Mouse (Mus musculus) midbrain, embryonic 14.5 days (tissue): ENCODE data around the gene Fry. TPM values are rescaled to one million over a fixed set of nuclear protein-coding genes. Genes with fewer than 3 reads are reported as not detected.

ENCODE experiments used
- ATAC-seq: fragments of 200-750 bp; cut with Nextera tagmentation; 2 replicates; pipeline ENCODE4 v1.8.0; 2017; ENCODE audit warnings: moderate number of reproducible peaks, moderate library complexity; ENCODE audit not compliant: low FRiP score, low TSS enrichment
- DNase-seq: peaks from one replicate; pipeline ENCODE4 v3.0.0-alpha.2; 2015
- H3K27ac ChIP-seq: fragments of 300-500 bp; sonication (generic); replicated peaks from 2 replicates; pipeline ENCODE4 v1.5.1; 2014; ENCODE audit warnings: mild to moderate bottlenecking, low read depth, low read length, moderate library complexity
- H3K27me3 ChIP-seq: fragments of 300-500 bp; sonication (generic); 2 replicates; pipeline ENCODE4 v1.6.1; 2014; ENCODE audit warnings: low read length, control low read depth, mixed read lengths; ENCODE audit not compliant: control insufficient read depth, insufficient read depth
- H3K36me3 ChIP-seq: fragments of 300-500 bp; sonication (generic); 2 replicates; pipeline ENCODE4 v1.6.1; 2014; ENCODE audit warnings: low read length, control low read depth; ENCODE audit not compliant: control insufficient read depth, insufficient read depth
- H3K4me1 ChIP-seq: fragments of 300-500 bp; sonication (generic); 2 replicates; pipeline ENCODE4 v1.6.1; 2014; ENCODE audit warnings: mild to moderate bottlenecking, antibody characterized with exemption, low read length, control low read depth; ENCODE audit not compliant: control insufficient read depth, insufficient read depth
- H3K4me2 ChIP-seq: fragments of 300-500 bp; sonication (generic); 2 replicates; pipeline ENCODE4 v1.6.1; 2014; ENCODE audit warnings: mild to moderate bottlenecking, low read length, moderate library complexity
- H3K4me3 ChIP-seq: fragments of 300-500 bp; sonication (generic); replicated peaks from 2 replicates; pipeline ENCODE4 v1.5.1; 2014; ENCODE audit warnings: low read depth, low read length
- H3K9ac ChIP-seq: fragments of 300-500 bp; sonication (generic); replicated peaks from 2 replicates; pipeline ENCODE4 v1.6.1; 2014; ENCODE audit warnings: mild to moderate bottlenecking, low read length, moderate library complexity
- H3K9me3 ChIP-seq: fragments of 300-500 bp; sonication (generic); 2 replicates; pipeline ENCODE4 v1.6.1; 2016; ENCODE audit warnings: low read length, control low read depth, mixed read lengths; ENCODE audit not compliant: control insufficient read depth
- WGBS: fragments of 180-500 bp; shearing (Covaris S2); extraction: QIAGEN DNeasy Blood & Tissue Kit; methylation state at CpG from one replicate; pipeline ENCODE4 v1.1.7; 2014; 5-methylcytosine and 5-hydroxymethylcytosine counted together
- polyA plus RNA-seq: library from polyadenylated mRNA; unstranded; fragments of >200 nt; fragmentation: Nextera tagmentation; extraction: Ambion mirVana; gene quantifications from 2 replicates; pipeline ENCODE4 v1.2.1, GENCODE M21; 2014

Fry gene
- polyA plus RNA-seq, 1 experiment from 2014 or later: 68.5 TPM

- H3K9me3 ChIP-seq: peaks cover 9% of the 10 kb centered on the region
- ATAC-seq (no peak), DNase-seq (no peak)
- no peak overlapping the region for H3K27ac ChIP-seq
- H3K4me2 ChIP-seq: no peak overlapping the region
- H3K4me1 ChIP-seq: no peaks in the 10 kb centered on the region
- 81% methylated on average over 4 of the region's 4 CpGs for WGBS
- no peak overlapping the region for H3K9ac ChIP-seq
- H3K4me3 ChIP-seq: no peak overlapping the region
- H3K36me3 ChIP-seq: no peaks in the 10 kb centered on the region
- no peaks in the 10 kb centered on the region for H3K27me3 ChIP-seq
These were observed 67.7 kb downstream of the Fry start for GRCm38 (mm10) chr5:150186121-150186520.

- H3K36me3 ChIP-seq: no peaks in the 10 kb centered on the region
- no peak overlapping the region for H3K4me3 ChIP-seq
- DNase-seq (no peak), ATAC-seq (no peak)
- no peak overlapping the region for H3K9ac ChIP-seq
- H3K27ac ChIP-seq: no peak overlapping the region
- 93% methylated on average over 4 of the region's 4 CpGs for WGBS
- peaks cover 9% of the 10 kb centered on the region for H3K9me3 ChIP-seq
- H3K27me3 ChIP-seq: no peaks in the 10 kb centered on the region
- no peak overlapping the region for H3K4me2 ChIP-seq
- no peaks in the 10 kb centered on the region for H3K4me1 ChIP-seq
These were observed 68.2 kb downstream of the Fry start for GRCm38 (mm10) chr5:150186676-150187075.

GRCm38 (mm10) chr5:150188031-150188430 lies 69.6 kb downstream of the Fry start:
- no peaks in the 10 kb centered on the region for H3K27me3 ChIP-seq
- no peaks in the 10 kb centered on the region for H3K4me1 ChIP-seq
- DNase-seq (no peak), ATAC-seq (no peak)
- no peak overlapping the region for H3K4me2 ChIP-seq
- H3K36me3 ChIP-seq: no peaks in the 10 kb centered on the region
- H3K27ac ChIP-seq: no peak overlapping the region
- no peak overlapping the region for H3K9ac ChIP-seq
- H3K9me3 ChIP-seq: peaks cover 9% of the 10 kb centered on the region
- no peak overlapping the region for H3K4me3 ChIP-seq
- 89% methylated on average over 4 of the region's 4 CpGs for whole genome bisulfite sequencing

GRCm38 (mm10) chr5:150190454-150191358 lies 72.3 kb downstream of the Fry start:
- no peak for ATAC-seq
- 93% methylated on average over 4 of the region's 4 CpGs for WGBS

GRCm38 (mm10) chr5:150195514-150196210 lies 77.2 kb downstream of the Fry start:
- 5% methylated on average over 22 of the region's 22 CpGs for WGBS
- no peak overlapping the region for H3K27ac ChIP-seq
- ATAC-seq (peak; percentile 43; the same call in 1 of the 2 replicates), DNase-seq (peak; percentile 81)
- 0 out of 2 replicates have a peak, but pooled peaks cover 4% of the 10 kb centered on the region for H3K27me3 ChIP-seq
- peak overlapping the region; percentile 31 for H3K4me3 ChIP-seq
- H3K9ac ChIP-seq: peak overlapping the region; percentile 38
- no peaks in the 10 kb centered on the region for H3K36me3 ChIP-seq
- peak overlapping the region; percentile 66 for H3K4me2 ChIP-seq
- peaks cover 2% of the 10 kb centered on the region for H3K9me3 ChIP-seq
- H3K4me1 ChIP-seq: peaks cover 9% of the 10 kb centered on the region; the same call in 1 of the 2 replicates

More at GRCm38 (mm10) chr5:150190454-150191358, 72.3 kb downstream of the Fry start:
- 0 out of 2 replicates have a peak, but pooled peaks cover 4% of the 10 kb centered on the region for H3K27me3 ChIP-seq
- no peak overlapping the region for H3K4me2 ChIP-seq
- peaks cover 9% of the 10 kb centered on the region for H3K9me3 ChIP-seq
- H3K9ac ChIP-seq: no peak overlapping the region
- no peak overlapping the region for H3K4me3 ChIP-seq
- no peak overlapping the region for H3K27ac ChIP-seq
- DNase-seq: no peak
- H3K36me3 ChIP-seq: no peaks in the 10 kb centered on the region
- H3K4me1 ChIP-seq: no peaks in the 10 kb centered on the region

GRCm38 (mm10) chr5:150196211-150196585 lies 77.8 kb downstream of the Fry start:
- WGBS: 4% methylated on average over 6 of the region's 6 CpGs

GRCm38 (mm10) chr5:150196881-150197311 lies 78.5 kb downstream of the Fry start:
- Histone ChIP-seq H3K4me3 (no peak overlapping the region), H3K27ac (no peak overlapping the region), H3K27me3 (0 out of 2 replicates have a peak, but pooled peaks cover 4% of the 10 kb centered on the region), H3K4me1 (peaks cover 9% of the 10 kb centered on the region; the same call in 1 of the 2 replicates), H3K9me3 (no peaks in the 10 kb centered on the region), H3K4me2 (peak overlapping the region; percentile 66), H3K9ac (no peak overlapping the region), H3K36me3 (no peaks in the 10 kb centered on the region)
- DNase-seq: peak; percentile 37
- 48% methylated on average over 6 of the region's 6 CpGs for WGBS
- no peak for ATAC-seq

More at GRCm38 (mm10) chr5:150196211-150196585, 77.8 kb downstream of the Fry start:
- DNase-seq: peak; percentile 43
- H3K4me3 ChIP-seq: peak overlapping the region; percentile 31
- peaks cover 9% of the 10 kb centered on the region; the same call in 1 of the 2 replicates for H3K4me1 ChIP-seq
- ATAC-seq: no peak
- H3K9me3 ChIP-seq: no peaks in the 10 kb centered on the region
- peak overlapping the region; percentile 38; the same call in 1 of the 2 replicates for H3K9ac ChIP-seq
- H3K36me3 ChIP-seq: no peaks in the 10 kb centered on the region
- 0 out of 2 replicates have a peak, but pooled peaks cover 4% of the 10 kb centered on the region for H3K27me3 ChIP-seq
- H3K27ac ChIP-seq: no peak overlapping the region
- peak overlapping the region; percentile 66 for H3K4me2 ChIP-seq

GRCm38 (mm10) chr5:150206749-150207148 lies 88.3 kb downstream of the Fry start:
- no peak for DNase-seq
- Histone ChIP-seq H3K9me3 (no peaks in the 10 kb centered on the region), H3K4me1 (0 out of 2 replicates have a peak, but pooled peaks cover 4% of the 10 kb centered on the region), H3K27me3 (no peaks in the 10 kb centered on the region), H3K27ac (no peak overlapping the region), H3K4me2 (no peak overlapping the region), H3K9ac (no peak overlapping the region), H3K4me3 (no peak overlapping the region), H3K36me3 (no peaks in the 10 kb centered on the region)
- ATAC-seq: no peak
- 88% methylated on average over 6 of the region's 6 CpGs for WGBS
